Mouse (Mus musculus) erythroid progenitor cell, adult 5-6 weeks (primary cell): Measurements from ENCODE around the gene Kctd11. TPM values are rescaled to one million over a fixed set of nuclear protein-coding genes. Genes with fewer than 3 reads are reported as not detected.

Experiments used
- total RNA-seq, 2 experiments: library from RNA; stranded (forward) in 1 of 2; stranded (reverse) in 1 of 2; fragments of 150-400 nt in 1 of 2; fragments of 186-747, 209-891 nt in 1 of 2; gene quantifications; 2 replicates each; pipeline versions ENCODE4 v1.2.3 to v1.2.4; 2015 to 2017; ENCODE audit warnings: low replicate concordance in 2 of 2

Kctd11 gene
- total RNA-seq, 2 experiments from 2014 or later, result 0.84 TPM; not detected in 1

Other genes with a start within 250 kb of the Kctd11 start
Only the 30 nearest of the 41 such genes appear.
- 124 and 145 TPM in 2 replicates for gene Polr2a, start 122.8 kb downstream of the Kctd11 start, total RNA-seq (2015; ENCODE audit: low replicate concordance)
- gene Polr2a, start 122.8 kb downstream of the Kctd11 start, total RNA-seq (2017; ENCODE audit: low replicate concordance), result 131 and 162 TPM in 2 replicates
- not detected in 2 replicates for gene Slc35g3, start 119.4 kb downstream of the Kctd11 start, total RNA-seq (2015; ENCODE audit: low replicate concordance)
- not detected in 2 replicates for gene Slc35g3, start 119.4 kb downstream of the Kctd11 start, total RNA-seq (2017; ENCODE audit: low replicate concordance)
- gene Zbtb4, start 115.5 kb downstream of the Kctd11 start, total RNA-seq (2015; ENCODE audit: low replicate concordance), result 2.9 and 3.8 TPM in 2 replicates
- gene Zbtb4, start 115.5 kb downstream of the Kctd11 start, total RNA-seq (2017; ENCODE audit: low replicate concordance), result 0.77 and 3.0 TPM in 2 replicates
- gene Chrnb1, start 85.5 kb downstream of the Kctd11 start, total RNA-seq (2015; ENCODE audit: low replicate concordance), result not detected in 2 replicates
- gene Chrnb1, start 85.5 kb downstream of the Kctd11 start, total RNA-seq (2017; ENCODE audit: low replicate concordance), result 0.77 TPM in 1 of 2 replicates, not detected in the other
- gene Fgf11, start 79.5 kb downstream of the Kctd11 start, total RNA-seq (2015; ENCODE audit: low replicate concordance), result not detected in 2 replicates
- gene Fgf11, start 79.5 kb downstream of the Kctd11 start, total RNA-seq (2017; ENCODE audit: low replicate concordance), result not detected in 2 replicates
- not detected in 2 replicates for gene Tmem102, start 75.8 kb downstream of the Kctd11 start, total RNA-seq (2015; ENCODE audit: low replicate concordance)
- not detected in 2 replicates for gene Tmem102, start 75.8 kb downstream of the Kctd11 start, total RNA-seq (2017; ENCODE audit: low replicate concordance)
- gene Gm39566, start 66.1 kb downstream of the Kctd11 start, total RNA-seq (2015; ENCODE audit: low replicate concordance), result not detected in 2 replicates
- not detected in 2 replicates for gene Gm39566, start 66.1 kb downstream of the Kctd11 start, total RNA-seq (2017; ENCODE audit: low replicate concordance)
- not detected in 2 replicates for gene Spem2, start 62.9 kb downstream of the Kctd11 start, total RNA-seq (2015; ENCODE audit: low replicate concordance)
- gene Spem2, start 62.9 kb downstream of the Kctd11 start, total RNA-seq (2017; ENCODE audit: low replicate concordance), result not detected in 2 replicates
- gene Spem1, start 59.2 kb downstream of the Kctd11 start, total RNA-seq (2015; ENCODE audit: low replicate concordance), result not detected in 2 replicates
- gene Spem1, start 59.2 kb downstream of the Kctd11 start, total RNA-seq (2017; ENCODE audit: low replicate concordance), result not detected in 2 replicates
- gene Nlgn2, start 43.6 kb downstream of the Kctd11 start, total RNA-seq (2015; ENCODE audit: low replicate concordance), result 0.72 and 0.84 TPM in 2 replicates
- 0.08 and 0.26 TPM in 2 replicates for gene Nlgn2, start 43.6 kb downstream of the Kctd11 start, total RNA-seq (2017; ENCODE audit: low replicate concordance)
- 258 and 276 TPM in 2 replicates for gene Tmem256, start 42.9 kb downstream of the Kctd11 start, total RNA-seq (2015; ENCODE audit: low replicate concordance)
- gene Tmem256, start 42.9 kb downstream of the Kctd11 start, total RNA-seq (2017; ENCODE audit: low replicate concordance), result 123 and 303 TPM in 2 replicates
- 24.9 and 26.0 TPM in 2 replicates for gene Plscr3, start 35.0 kb downstream of the Kctd11 start, total RNA-seq (2015; ENCODE audit: low replicate concordance)
- 15.1 and 27.7 TPM in 2 replicates for gene Plscr3, start 35.0 kb downstream of the Kctd11 start, total RNA-seq (2017; ENCODE audit: low replicate concordance)
- 5.9 and 6.8 TPM in 2 replicates for gene Tnk1, start 22.7 kb downstream of the Kctd11 start, total RNA-seq (2015; ENCODE audit: low replicate concordance)
- gene Tnk1, start 22.7 kb downstream of the Kctd11 start, total RNA-seq (2017; ENCODE audit: low replicate concordance), result 7.3 and 8.1 TPM in 2 replicates
- not detected in 2 replicates for gene Tmem95, start 3.4 kb downstream of the Kctd11 start, total RNA-seq (2015; ENCODE audit: low replicate concordance)
- gene Tmem95, start 3.4 kb downstream of the Kctd11 start, total RNA-seq (2017; ENCODE audit: low replicate concordance), result not detected in 2 replicates
- gene Acap1, start 14.1 kb upstream of the Kctd11 start, total RNA-seq (2015; ENCODE audit: low replicate concordance), result 9.4 and 12.6 TPM in 2 replicates
- 8.5 and 11.6 TPM in 2 replicates for gene Acap1, start 14.1 kb upstream of the Kctd11 start, total RNA-seq (2017; ENCODE audit: low replicate concordance)
- gene 2810408A11Rik, start 19.6 kb upstream of the Kctd11 start, total RNA-seq (2015; ENCODE audit: low replicate concordance), result 2.5 TPM in 1 of 2 replicates, not detected in the other
- 0.51 TPM in 1 of 2 replicates, not detected in the other for gene 2810408A11Rik, start 19.6 kb upstream of the Kctd11 start, total RNA-seq (2017; ENCODE audit: low replicate concordance)
- gene Neurl4, start 19.7 kb upstream of the Kctd11 start, total RNA-seq (2015; ENCODE audit: low replicate concordance), result 8.6 and 8.8 TPM in 2 replicates
- 23.2 and 59.7 TPM in 2 replicates for gene Neurl4, start 19.7 kb upstream of the Kctd11 start, total RNA-seq (2017; ENCODE audit: low replicate concordance)
- gene Gps2, start 32.5 kb upstream of the Kctd11 start, total RNA-seq (2015; ENCODE audit: low replicate concordance), result 268 and 359 TPM in 2 replicates
- 130 and 161 TPM in 2 replicates for gene Gps2, start 32.5 kb upstream of the Kctd11 start, total RNA-seq (2017; ENCODE audit: low replicate concordance)
- gene Eif5a, start 40.6 kb upstream of the Kctd11 start, total RNA-seq (2015; ENCODE audit: low replicate concordance), result 394 and 471 TPM in 2 replicates
- gene Eif5a, start 40.6 kb upstream of the Kctd11 start, total RNA-seq (2017; ENCODE audit: low replicate concordance), result 246 and 254 TPM in 2 replicates
- gene Ybx2, start 54.4 kb upstream of the Kctd11 start, total RNA-seq (2015; ENCODE audit: low replicate concordance), result not detected in 2 replicates
- gene Ybx2, start 54.4 kb upstream of the Kctd11 start, total RNA-seq (2017; ENCODE audit: low replicate concordance), result 3.9 TPM in 1 of 2 replicates, not detected in the other
- gene Slc2a4, start 66.8 kb upstream of the Kctd11 start, total RNA-seq (2015; ENCODE audit: low replicate concordance), result 94.7 and 103 TPM in 2 replicates
- gene Slc2a4, start 66.8 kb upstream of the Kctd11 start, total RNA-seq (2017; ENCODE audit: low replicate concordance), result 246 and 613 TPM in 2 replicates
- not detected in 2 replicates for gene Cldn7, start 83.4 kb upstream of the Kctd11 start, total RNA-seq (2015; ENCODE audit: low replicate concordance)
- gene Cldn7, start 83.4 kb upstream of the Kctd11 start, total RNA-seq (2017; ENCODE audit: low replicate concordance), result not detected in 2 replicates
- 49.4 and 83.4 TPM in 2 replicates for gene Ctdnep1, start 99.8 kb upstream of the Kctd11 start, total RNA-seq (2015; ENCODE audit: low replicate concordance)
- gene Ctdnep1, start 99.8 kb upstream of the Kctd11 start, total RNA-seq (2017; ENCODE audit: low replicate concordance), result 17.1 and 20.9 TPM in 2 replicates
- 45.0 and 50.7 TPM in 2 replicates for gene Elp5, start 101.1 kb upstream of the Kctd11 start, total RNA-seq (2015; ENCODE audit: low replicate concordance)
- gene Elp5, start 101.1 kb upstream of the Kctd11 start, total RNA-seq (2017; ENCODE audit: low replicate concordance), result 25.3 and 45.8 TPM in 2 replicates
- 393 and 394 TPM in 2 replicates for gene Gabarap, start 109.7 kb upstream of the Kctd11 start, total RNA-seq (2015; ENCODE audit: low replicate concordance)
- gene Gabarap, start 109.7 kb upstream of the Kctd11 start, total RNA-seq (2017; ENCODE audit: low replicate concordance), result 161 and 239 TPM in 2 replicates
- gene Phf23, start 114.4 kb upstream of the Kctd11 start, total RNA-seq (2015; ENCODE audit: low replicate concordance), result 18.7 and 21.4 TPM in 2 replicates
- gene Phf23, start 114.4 kb upstream of the Kctd11 start, total RNA-seq (2017; ENCODE audit: low replicate concordance), result 22.2 and 25.4 TPM in 2 replicates
- gene Dvl2, start 119.2 kb upstream of the Kctd11 start, total RNA-seq (2015; ENCODE audit: low replicate concordance), result 2.9 and 4.3 TPM in 2 replicates
- 0.30 and 2.4 TPM in 2 replicates for gene Dvl2, start 119.2 kb upstream of the Kctd11 start, total RNA-seq (2017; ENCODE audit: low replicate concordance)
- gene Acadvl, start 134.0 kb upstream of the Kctd11 start, total RNA-seq (2015; ENCODE audit: low replicate concordance), result 24.9 and 52.8 TPM in 2 replicates
- gene Acadvl, start 134.0 kb upstream of the Kctd11 start, total RNA-seq (2017; ENCODE audit: low replicate concordance), result 20.7 and 23.4 TPM in 2 replicates
- not detected in 2 replicates for gene Dlg4, start 135.5 kb upstream of the Kctd11 start, total RNA-seq (2015; ENCODE audit: low replicate concordance)
- 1.1 and 2.7 TPM in 2 replicates for gene Dlg4, start 135.5 kb upstream of the Kctd11 start, total RNA-seq (2017; ENCODE audit: low replicate concordance)
- gene Asgr1, start 172.7 kb upstream of the Kctd11 start, total RNA-seq (2015; ENCODE audit: low replicate concordance), result not detected in 2 replicates
- gene Asgr1, start 172.7 kb upstream of the Kctd11 start, total RNA-seq (2017; ENCODE audit: low replicate concordance), result not detected in 2 replicates